Mouse (Mus musculus) embryo, embryonic 10.5 days (tissue): ENCODE measurements around the gene Grik4.

Experiments used
- DNase-seq: peaks from one replicate; pipeline ENCODE4 v3.0.0-alpha.2; 2015; ENCODE audit warnings: low spot score

The Grik4 gene

DNA sequence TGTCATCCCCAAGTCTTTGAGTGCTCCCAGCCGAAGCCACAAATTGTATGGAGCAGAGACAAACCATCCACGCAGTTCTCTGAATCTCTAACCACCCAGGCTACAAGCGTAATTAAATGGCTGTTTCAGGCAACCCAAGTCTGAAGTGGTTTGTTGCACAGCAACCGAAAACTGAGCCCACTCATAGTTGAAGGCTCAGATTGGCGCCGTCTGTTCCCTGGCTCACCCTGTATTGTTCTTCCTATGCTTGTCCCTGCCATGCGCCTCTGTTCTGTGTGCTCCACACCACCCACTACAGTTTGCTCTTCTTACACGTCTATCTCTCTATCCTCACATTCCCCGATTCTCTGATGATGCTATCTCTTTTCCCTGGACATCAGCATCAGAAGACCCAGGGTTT lies 452.5 kb downstream of the Grik4 start:
- no peak for DNase-seq

DNA sequence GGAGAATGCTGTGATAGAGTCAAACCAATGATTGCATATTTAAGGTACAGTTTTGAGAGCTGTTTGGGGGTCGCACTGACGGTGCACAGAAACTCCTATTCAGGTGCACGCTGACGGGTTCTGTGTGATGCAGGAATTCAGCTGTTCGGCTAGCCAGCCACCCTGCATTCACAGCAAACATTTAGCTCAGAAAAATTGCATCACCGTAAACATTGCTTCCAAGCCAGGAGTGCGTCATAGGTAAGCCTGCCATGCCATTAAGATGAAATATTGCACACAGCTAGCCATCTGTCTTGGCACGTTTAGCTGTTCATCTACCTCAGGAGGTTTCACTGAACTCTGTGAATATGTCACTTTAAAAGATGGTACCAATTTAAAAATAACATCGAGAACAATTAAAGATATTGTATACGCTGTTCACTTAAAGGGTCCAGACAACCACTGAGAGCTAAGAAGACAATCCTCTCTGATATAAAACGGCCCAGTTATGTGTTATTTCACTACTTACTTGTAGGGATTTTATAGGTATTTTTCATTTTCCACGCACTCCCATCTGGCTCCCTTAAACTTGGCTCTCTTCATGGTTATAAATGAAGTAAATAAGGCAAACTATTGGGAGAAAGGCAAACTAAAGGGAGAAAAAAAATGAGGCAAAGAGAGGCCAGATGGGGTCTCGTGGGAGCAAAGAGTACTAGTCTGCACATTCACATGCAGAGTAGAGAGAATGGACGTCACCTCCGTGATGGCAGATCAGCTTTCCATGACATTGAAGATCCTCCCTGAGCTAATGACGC lies 453.5 kb downstream of the Grik4 start:
- DNase-seq, result no peak

DNA sequence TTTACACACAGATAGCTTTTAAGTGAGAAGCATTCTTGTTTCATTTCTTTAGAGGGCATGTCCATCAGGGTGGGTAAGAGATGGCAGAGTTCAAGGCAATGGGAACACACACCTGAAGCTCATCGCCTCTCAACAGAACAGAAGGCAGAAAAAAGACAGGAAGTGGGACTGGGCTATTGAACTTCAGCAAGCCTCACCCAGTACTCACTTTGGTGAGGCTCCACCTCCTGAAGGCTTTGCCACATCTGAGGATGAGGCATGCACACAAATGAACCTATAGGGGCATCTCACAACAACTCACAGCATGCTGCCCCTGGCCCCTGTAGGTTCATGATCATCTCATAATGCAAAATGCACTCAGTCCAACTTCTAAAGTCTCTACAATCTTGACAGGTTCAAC lies 456.2 kb downstream of the Grik4 start:
- no peak for DNase-seq

DNA sequence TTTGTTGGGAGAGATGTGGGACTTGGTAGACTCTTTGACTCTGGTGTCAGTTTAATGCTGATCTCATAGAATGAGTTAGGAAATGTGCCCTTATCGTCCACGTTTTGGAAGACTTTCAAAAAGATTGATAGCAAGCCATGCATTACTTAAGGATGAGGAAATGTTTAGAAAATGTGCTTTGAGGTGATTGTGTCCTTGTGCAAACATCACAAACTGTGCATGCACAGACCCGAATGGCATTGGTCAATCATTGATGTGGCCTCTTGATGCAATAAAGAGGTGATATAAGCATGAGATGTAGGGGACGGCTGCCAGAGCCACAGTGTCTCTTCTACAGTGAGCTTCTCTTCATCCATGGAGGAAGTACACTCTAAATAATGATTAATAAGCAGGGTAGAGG lies 457.4 kb downstream of the Grik4 start:
- DNase-seq, result no peak

DNA sequence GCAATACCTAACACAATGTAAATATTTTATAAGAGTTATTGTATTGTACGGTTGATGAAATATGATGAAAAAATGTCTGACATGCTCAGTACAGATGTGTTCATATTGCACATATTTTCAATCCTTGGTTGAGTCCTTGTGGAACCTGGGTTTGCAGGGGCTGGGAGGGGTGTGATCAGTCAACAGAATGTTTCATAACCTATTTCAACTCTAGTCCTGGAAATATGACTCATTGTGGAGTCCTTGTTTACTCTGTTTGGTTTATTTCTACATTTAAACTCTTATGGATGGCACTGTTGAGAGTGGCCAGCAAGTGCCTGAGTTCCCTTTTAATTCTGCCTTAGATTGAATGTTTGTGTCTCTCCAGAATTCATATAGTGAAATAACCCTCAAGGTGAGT lies 459.6 kb downstream of the Grik4 start:
- no peak for DNase-seq

DNA sequence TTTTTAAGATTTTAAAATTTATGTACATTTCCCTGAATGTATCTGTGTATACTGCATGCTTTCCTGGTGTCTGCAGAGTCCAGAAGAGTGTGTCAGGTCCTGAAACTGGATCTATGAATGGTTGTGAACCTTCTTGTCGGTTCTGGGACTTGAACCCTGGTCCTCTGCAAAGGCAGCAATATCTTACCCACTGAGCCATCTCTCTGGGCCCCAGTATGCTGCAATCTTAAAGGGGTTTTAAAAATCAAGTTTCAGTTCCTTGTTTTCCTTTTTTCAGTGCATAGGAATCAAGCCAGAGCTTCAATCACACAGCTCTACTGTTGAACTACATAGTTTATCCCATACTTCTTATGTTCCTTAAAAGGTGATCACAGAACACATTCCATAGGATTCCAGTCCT lies 461.3 kb downstream of the Grik4 start:
- no peak for DNase-seq

DNA sequence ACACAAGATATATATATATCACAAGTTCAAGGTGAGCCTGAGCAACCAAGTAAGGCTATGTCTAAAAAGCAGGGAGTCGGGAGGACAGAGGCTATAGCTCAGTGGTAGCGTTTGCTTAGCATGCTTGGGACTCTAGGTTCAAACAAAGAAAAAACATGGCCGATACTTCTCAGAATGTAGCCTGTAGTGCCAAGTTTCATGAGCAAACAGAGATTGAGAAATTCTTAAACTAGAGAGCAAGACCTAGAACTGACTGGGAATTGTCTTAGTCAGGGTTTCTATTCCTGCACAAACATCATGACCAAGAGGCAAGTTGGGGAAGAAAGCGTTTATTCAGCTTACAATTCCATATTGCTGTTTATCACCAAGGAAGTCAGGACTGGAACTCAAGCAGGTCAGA lies 468.1 kb downstream of the Grik4 start:
- no peak for DNase-seq

DNA sequence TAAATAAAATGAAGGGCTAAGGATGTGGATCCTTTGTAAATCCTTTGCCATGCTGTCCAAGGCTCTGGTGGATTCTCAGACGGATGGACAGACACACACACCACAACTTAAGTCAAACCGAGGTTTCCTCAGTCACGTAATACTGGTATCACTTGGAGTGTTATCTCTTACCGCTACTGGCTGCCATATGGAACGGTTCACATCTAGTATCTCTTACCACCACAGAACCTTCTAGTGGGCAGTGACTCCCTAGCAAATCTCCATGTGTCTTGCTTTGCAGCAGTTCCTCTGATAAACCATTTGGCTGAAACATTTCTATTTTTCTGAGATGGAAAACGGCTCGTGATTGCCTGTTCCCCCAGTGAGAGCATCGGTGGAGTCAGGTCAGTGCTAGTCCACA lies 470.0 kb downstream of the Grik4 start:
- no peak for DNase-seq

DNA sequence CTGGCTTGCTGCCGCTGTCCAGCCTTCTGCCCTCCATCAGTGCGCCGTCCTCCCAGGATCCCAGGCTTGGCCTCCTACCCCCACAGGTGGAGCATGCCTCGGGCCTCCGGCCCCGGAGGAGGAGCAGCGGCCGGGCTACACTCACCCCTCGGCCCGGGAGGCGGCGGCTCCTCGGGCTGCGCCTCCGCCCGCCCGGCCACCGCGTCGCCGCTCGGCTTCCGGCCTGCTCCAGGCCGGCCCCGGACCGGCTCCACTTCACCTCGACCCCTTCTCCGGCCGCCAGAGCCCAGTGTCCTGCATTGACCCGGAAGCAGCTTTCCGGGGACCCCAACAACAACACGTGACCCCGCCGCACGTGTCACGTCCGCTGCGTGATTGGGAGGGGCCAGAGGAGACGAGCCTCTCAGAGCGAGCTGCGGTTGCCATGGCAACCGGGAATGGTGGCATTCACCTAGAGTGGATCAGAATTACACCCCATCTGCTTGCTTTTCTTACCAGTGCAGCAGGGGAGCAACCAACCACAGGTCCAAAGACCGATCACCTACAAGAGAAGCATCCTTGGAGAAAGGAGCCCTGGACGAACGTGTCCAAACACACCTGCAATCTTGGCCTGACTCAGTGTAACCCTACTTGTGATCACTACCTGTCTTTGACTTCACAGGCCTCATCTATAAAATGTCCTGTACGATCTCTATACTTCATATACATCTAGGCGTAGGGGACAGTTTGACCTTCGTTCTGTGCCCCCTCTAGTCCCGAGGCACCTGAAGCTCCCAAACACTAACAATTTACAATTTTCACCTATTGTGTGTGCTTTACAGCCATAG lies 472.2 kb downstream of the Grik4 start:
- peak; percentile 98 for DNase-seq

DNA sequence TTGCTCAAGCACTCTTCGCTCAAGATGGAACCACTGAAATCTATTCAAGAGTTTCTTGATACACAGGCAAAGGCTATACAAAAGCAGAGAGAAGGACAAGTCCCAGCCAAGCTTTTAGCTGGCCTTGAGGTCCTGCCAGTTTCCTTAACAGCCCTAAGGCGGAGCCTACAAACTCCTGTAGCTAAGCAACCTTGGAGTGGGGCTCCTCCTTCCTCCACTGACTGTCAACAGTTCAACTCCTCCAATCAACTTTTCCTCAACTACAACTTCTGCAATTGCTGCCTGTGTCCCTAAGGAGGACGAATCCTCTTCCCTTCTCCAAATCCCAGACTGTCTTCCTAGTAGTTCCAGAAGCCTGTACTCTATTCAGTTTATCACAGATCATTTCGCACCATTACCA lies 473.1 kb downstream of the Grik4 start:
- DNase-seq, result peak; percentile 26

DNA sequence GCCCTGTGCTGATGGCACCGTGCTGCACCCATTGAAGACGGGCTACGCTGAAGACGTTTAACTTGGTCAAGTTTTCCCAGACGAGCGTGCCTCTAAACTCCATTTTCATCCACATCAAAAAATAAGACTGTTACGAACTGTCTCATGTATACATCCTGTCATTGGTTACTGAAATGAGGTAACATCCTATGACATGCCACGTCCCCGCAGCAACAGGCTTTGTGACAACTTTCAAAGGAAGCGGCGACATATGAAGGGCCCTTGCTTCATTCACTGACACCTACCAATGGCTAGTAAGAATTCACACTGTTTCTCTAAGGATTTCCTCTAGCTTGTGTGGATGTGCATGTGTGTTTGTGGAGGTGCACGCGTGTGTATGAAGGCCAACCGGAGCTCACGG lies 475.0 kb downstream of the Grik4 start:
- no peak for DNase-seq

DNA sequence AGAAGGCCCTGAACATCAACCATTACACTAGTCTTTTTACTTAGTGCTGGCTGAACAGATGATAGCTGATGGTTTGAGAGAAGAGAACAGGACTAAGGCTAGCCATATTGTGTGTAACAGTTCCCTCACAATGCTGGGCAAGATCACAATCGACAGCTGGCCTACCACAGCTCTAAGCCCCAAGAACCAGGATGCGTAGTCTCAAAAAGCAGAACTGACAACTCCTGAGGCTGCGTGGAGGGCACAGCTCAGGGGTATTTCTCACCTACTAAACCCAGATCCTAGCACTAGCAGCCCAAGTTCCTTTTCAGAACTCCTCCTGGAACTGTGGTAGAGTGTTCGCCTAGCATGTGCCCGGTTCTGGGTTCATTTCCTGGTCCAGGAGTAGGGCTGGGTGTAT lies 475.9 kb downstream of the Grik4 start:
- DNase-seq, result no peak
